Mouse (Mus musculus) limb, embryonic 11.5 days (tissue): ENCODE data around the gene Phf1. TPM values are rescaled to one million over a fixed set of nuclear protein-coding genes. Genes with fewer than 3 reads are reported as not detected.
A peak's percentile ranks its signal among the peaks of the same experiment; 100 is the strongest.
"Not testable (repeated sequence)": the region's sequence is repeated elsewhere in the genome, so short reads cannot be mapped to it uniquely, and the experiment has no call there.

Experiments used
- ATAC-seq: fragments of 200-750 bp; cut with Nextera tagmentation; 2 replicates; pipeline ENCODE4 v1.8.0; 2017; ENCODE audit warnings: low read depth; ENCODE audit not compliant: insufficient number of reproducible peaks, low FRiP score, low TSS enrichment
- DNase-seq: peaks from one replicate; pipeline ENCODE4 v3.0.0-alpha.2; 2015; ENCODE audit warnings: low spot score
- H3K27ac ChIP-seq: fragments of 300-500 bp; sonication (generic); replicated peaks from 2 replicates; pipeline ENCODE4 v1.5.1; 2014; ENCODE audit warnings: low read depth, mild to moderate bottlenecking, low read length
- H3K27me3 ChIP-seq: fragments of 300-500 bp; sonication (generic); 2 replicates; pipeline ENCODE4 v1.6.1; 2014; ENCODE audit warnings: mild to moderate bottlenecking, low read length, mixed read lengths; ENCODE audit not compliant: control insufficient read depth, insufficient read depth
- H3K36me3 ChIP-seq: fragments of 300-500 bp; sonication (generic); 2 replicates; pipeline ENCODE4 v1.6.1; 2014; ENCODE audit warnings: mild to moderate bottlenecking, low read length, moderate library complexity, mixed read lengths; ENCODE audit not compliant: control insufficient read depth, insufficient read depth
- H3K4me1 ChIP-seq: fragments of 300-500 bp; sonication (generic); 2 replicates; pipeline ENCODE4 v1.6.1; 2014; ENCODE audit warnings: low read length, mixed read lengths; ENCODE audit not compliant: control insufficient read depth, insufficient read depth
- H3K4me2 ChIP-seq: fragments of 300-500 bp; sonication (generic); 2 replicates; pipeline ENCODE4 v1.6.1; 2014; ENCODE audit warnings: low read depth, mild to moderate bottlenecking, moderate library complexity; ENCODE audit not compliant: severe bottlenecking
- H3K4me3 ChIP-seq: fragments of 300-500 bp; sonication (generic); 2 replicates; pipeline ENCODE4 v1.5.1; 2014; ENCODE audit warnings: low read depth, low read length
- H3K9ac ChIP-seq: fragments of 300-500 bp; sonication (generic); 2 replicates; pipeline ENCODE4 v1.6.1; 2014; ENCODE audit warnings: mild to moderate bottlenecking, low read length
- H3K9me3 ChIP-seq: fragments of 300-500 bp; sonication (generic); 2 replicates; pipeline ENCODE4 v1.6.1; 2016; ENCODE audit warnings: low read length; ENCODE audit not compliant: control insufficient read depth
- WGBS: fragments of 180-500 bp; shearing (Covaris S2); extraction: QIAGEN DNeasy Blood & Tissue Kit; methylation state at CpG from one replicate; pipeline ENCODE4 v1.1.7; 2014; 5-methylcytosine and 5-hydroxymethylcytosine counted together
- polyA plus RNA-seq: library from polyadenylated mRNA; unstranded; fragments of >200 nt; fragmentation: Nextera tagmentation; extraction: Ambion mirVana; gene quantifications from 2 replicates; pipeline ENCODE4 v1.2.1, GENCODE M21; 2014

Gene Phf1
- polyA plus RNA-seq, 1 experiment from 2014 or later: 4.7 TPM

DNA sequence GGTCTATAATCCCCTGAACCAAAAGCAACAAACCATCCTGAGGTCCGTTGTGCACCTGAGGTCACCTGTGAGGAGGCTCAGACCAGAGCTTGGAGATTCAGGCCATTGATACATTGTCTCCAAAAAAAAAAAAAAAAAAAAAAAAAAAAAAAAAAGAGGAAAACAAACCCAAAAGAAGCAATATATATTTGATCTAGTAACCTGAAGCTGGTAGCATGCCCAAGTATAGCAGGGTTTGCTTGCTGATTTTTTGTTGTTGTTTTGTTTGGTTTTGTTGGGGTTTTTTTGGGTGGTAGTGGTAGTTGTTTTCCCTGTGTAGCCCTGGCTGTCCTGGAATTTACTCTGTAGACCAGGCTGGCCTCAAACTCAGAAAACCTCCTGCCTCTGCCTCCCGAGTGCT is 14.5 kb upstream of the Phf1 start:
- 82% methylated on average over 2 of the region's 2 CpGs for WGBS
- Histone ChIP-seq H3K27ac (no peak overlapping the region), H3K4me3 (peak overlapping the region; percentile 65), H3K27me3 (no peaks in the 10 kb centered on the region), H3K9ac (no peak overlapping the region), H3K4me1 (peaks cover 4% of the 10 kb centered on the region; the same call in 1 of the 2 replicates), H3K4me2 (peak overlapping the region; percentile 56), H3K36me3 (no peaks in the 10 kb centered on the region; the same call in 1 of the 2 replicates), H3K9me3 (no peaks in the 10 kb centered on the region)
- ATAC-seq (no peak), DNase-seq (no peak)

DNA sequence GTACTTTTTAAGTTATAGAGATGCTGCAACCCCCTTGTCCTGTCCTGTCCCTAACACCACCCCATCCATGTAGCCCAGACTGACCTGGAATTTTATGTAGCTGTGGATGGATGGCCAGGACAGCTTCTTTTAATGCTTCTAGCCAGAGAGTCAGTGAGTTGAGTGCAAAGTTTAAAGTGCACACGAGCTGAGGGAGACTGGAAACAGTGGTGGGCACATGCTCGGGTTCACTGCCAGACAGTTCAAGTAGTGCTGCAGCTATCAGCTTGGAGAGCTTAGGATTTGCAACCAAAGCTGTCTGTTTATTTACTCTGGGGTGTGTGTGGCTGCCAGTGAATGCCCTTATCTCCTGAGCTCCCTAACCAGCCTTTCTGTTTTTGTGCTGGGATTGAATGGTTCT is 13.3 kb upstream of the Phf1 start:
- not testable (repeated sequence) for H3K27ac ChIP-seq, H3K4me3 ChIP-seq, H3K4me2 ChIP-seq, H3K4me1 ChIP-seq, DNase-seq, H3K36me3 ChIP-seq, H3K27me3 ChIP-seq, ATAC-seq, H3K9me3 ChIP-seq, H3K9ac ChIP-seq
- WGBS: 76% methylated on average over 2 of the region's 2 CpGs

- not testable (repeated sequence) for H3K36me3 ChIP-seq, H3K4me3 ChIP-seq, DNase-seq, ATAC-seq, H3K27ac ChIP-seq, H3K4me2 ChIP-seq, H3K4me1 ChIP-seq, H3K27me3 ChIP-seq, H3K9ac ChIP-seq, H3K9me3 ChIP-seq
- WGBS: 97% methylated on average over 5 of the region's 6 CpGs
These were observed 10.5 kb upstream of the Phf1 start for GRCm38 (mm10) chr17:26922368-26922767.

- H3K9ac ChIP-seq, H3K9me3 ChIP-seq, H3K36me3 ChIP-seq, H3K4me2 ChIP-seq, H3K4me1 ChIP-seq, ATAC-seq, DNase-seq, H3K27me3 ChIP-seq, H3K4me3 ChIP-seq, H3K27ac ChIP-seq: not testable (repeated sequence)
- 95% methylated on average over 9 of the region's 9 CpGs for WGBS
These were observed 7.4 kb upstream of the Phf1 start for GRCm38 (mm10) chr17:26925414-26925813.

DNA sequence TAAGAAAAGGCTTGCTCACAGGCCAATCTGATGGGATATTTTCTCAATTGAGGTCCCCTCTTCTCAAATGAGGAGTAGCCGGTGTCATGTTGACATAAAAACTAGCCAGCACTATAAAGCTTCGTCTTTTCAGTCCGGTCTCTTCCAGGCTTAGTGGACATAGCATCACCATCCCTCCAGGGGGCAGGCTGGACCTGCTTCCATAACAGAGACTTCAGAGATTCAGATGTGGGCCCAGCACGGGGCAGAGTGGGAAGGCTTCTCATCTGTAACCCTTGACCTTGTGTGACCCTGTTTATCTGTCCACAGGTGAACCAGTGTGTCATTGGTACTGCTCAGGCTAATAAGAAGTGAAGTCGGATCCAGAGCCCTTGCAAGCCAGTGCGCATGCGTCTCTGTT is 1.1 kb upstream of the Phf1 start:
- H3K36me3 ChIP-seq, H3K9me3 ChIP-seq, H3K4me3 ChIP-seq, H3K27ac ChIP-seq, H3K4me2 ChIP-seq, ATAC-seq, H3K27me3 ChIP-seq, H3K4me1 ChIP-seq, H3K9ac ChIP-seq: not testable (repeated sequence)
- DNase-seq: peak; percentile 55
- WGBS: 71% methylated on average over 7 of the region's 7 CpGs

DNA sequence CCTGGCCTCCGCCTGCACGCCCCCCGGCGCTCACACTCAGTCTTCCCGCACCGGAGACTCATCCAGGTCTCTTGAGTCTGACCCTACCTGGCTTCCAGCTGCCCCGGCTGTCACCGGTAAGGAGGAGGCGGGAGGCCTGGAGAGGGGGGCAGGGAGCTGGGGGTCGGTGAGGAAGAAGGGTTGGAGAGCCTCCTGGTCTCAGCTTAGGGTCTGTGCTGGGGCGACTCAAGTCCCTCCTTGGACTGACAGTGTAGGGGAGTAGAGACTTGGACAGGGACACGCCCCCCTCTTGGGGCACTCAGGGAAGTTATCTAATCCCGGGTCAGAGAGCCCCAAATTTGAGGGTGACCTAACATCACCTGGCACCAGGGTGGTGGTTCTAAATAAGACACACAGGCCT is 567 bp downstream of the Phf1 start:
- WGBS: 7% methylated on average over 13 of the region's 13 CpGs
- peak; percentile 44; the same call in 1 of the 2 replicates for ATAC-seq
- peak overlapping the region; percentile 73; the same call in 1 of the 2 replicates for H3K27ac ChIP-seq
- H3K9me3 ChIP-seq: no peaks in the 10 kb centered on the region
- peak overlapping the region; percentile 72 for H3K9ac ChIP-seq
- H3K4me1 ChIP-seq: peaks cover 12% of the 10 kb centered on the region
- peak overlapping the region; percentile 65 for H3K4me3 ChIP-seq
- no peaks in the 10 kb centered on the region for H3K27me3 ChIP-seq
- DNase-seq: no peak
- peak overlapping the region; percentile 94 for H3K4me2 ChIP-seq
- H3K36me3 ChIP-seq: peaks cover 4% of the 10 kb centered on the region; the same call in 1 of the 2 replicates

- Histone ChIP-seq H3K9ac (no peak overlapping the region; the same call in 1 of the 2 replicates), H3K4me3 (peak overlapping the region; percentile 65), H3K4me2 (peak overlapping the region; percentile 94), H3K9me3 (no peaks in the 10 kb centered on the region), H3K36me3 (peaks cover 2% of the 10 kb centered on the region; the same call in 1 of the 2 replicates), H3K27ac (no peak overlapping the region), H3K4me1 (peaks cover 16% of the 10 kb centered on the region), H3K27me3 (no peaks in the 10 kb centered on the region)
- DNase-seq: no peak
- whole genome bisulfite sequencing: 82% methylated on average over 16 of the region's 16 CpGs
- ATAC-seq: no peak
These were observed 1.3 kb downstream of the Phf1 start for GRCm38 (mm10) chr17:26933885-26934827.

- peaks cover 19% of the 10 kb centered on the region for H3K4me1 ChIP-seq
- peaks cover 2% of the 10 kb centered on the region; the same call in 1 of the 2 replicates for H3K36me3 ChIP-seq
- ATAC-seq: no peak
- H3K27ac ChIP-seq: no peak overlapping the region
- no peak overlapping the region for H3K4me3 ChIP-seq
- no peaks in the 10 kb centered on the region for H3K9me3 ChIP-seq
- no peak for DNase-seq
- no peaks in the 10 kb centered on the region for H3K27me3 ChIP-seq
- no peak overlapping the region for H3K4me2 ChIP-seq
- H3K9ac ChIP-seq: no peak overlapping the region
- WGBS: 91% methylated on average over 9 of the region's 9 CpGs
These were observed 2.2 kb downstream of the Phf1 start for GRCm38 (mm10) chr17:26935027-26935426.
